Mouse (Mus musculus) bone marrow, adult 2 months (tissue): ENCODE measurements around the gene B3gnt6. TPM values are rescaled to one million over a fixed set of nuclear protein-coding genes. Genes with fewer than 3 reads are reported as not detected.

Source experiments
- H3K27ac ChIP-seq: fragments of 200-500 bp; 2 replicates; pipeline ENCODE4 v1.5.1; 2012; ENCODE audit warnings: low read depth, mild to moderate bottlenecking, control low read depth, inconsistent platforms, low read length; ENCODE audit not compliant: control insufficient read depth, poor library complexity, insufficient read depth
- H3K4me1 ChIP-seq: fragments of 200-500 bp; 2 replicates; pipeline ENCODE4 v1.6.1; 2011; ENCODE audit warnings: low read length; ENCODE audit not compliant: control insufficient read depth, insufficient read depth
- H3K4me3 ChIP-seq: fragments of 200-500 bp; replicated peaks from 2 replicates; pipeline ENCODE3; 2011; ENCODE audit warnings: mild to moderate bottlenecking, low read depth, low read length, control low read depth; ENCODE audit not compliant: control insufficient read depth
- CTCF ChIP-seq: fragments of 200-500 bp; IDR thresholded peaks from 2 replicates; pipeline ENCODE4 v1.5.1; 2011; ENCODE audit warnings: low read length, control low read depth; ENCODE audit not compliant: control insufficient read depth, insufficient read depth
- POLR2A ChIP-seq: fragments of 200-500 bp; IDR thresholded peaks from 2 replicates; pipeline ENCODE4 v1.6.1; 2011; ENCODE audit warnings: low read depth, mild to moderate bottlenecking, control low read depth, low read length, borderline replicate concordance; ENCODE audit not compliant: control insufficient read depth
- WGBS: fragments of 180-500 bp; shearing (Covaris S2); methylation state at CpG from one replicate; pipeline ENCODE4 v1.1.7; 2018; 5-methylcytosine and 5-hydroxymethylcytosine counted together
- polyA plus RNA-seq: library from polyadenylated mRNA; stranded (reverse); fragments of >200 nt; gene quantifications from 2 replicates; pipeline ENCODE4 v1.2.4, GENCODE M21; 2011; ENCODE audit warnings: low replicate concordance; ENCODE audit not compliant: missing spikeins, insufficient read depth, insufficient read length

The B3gnt6 gene
- polyA plus RNA-seq: 0.62 TPM in 1 of 2 replicates, not detected in the other

DNA sequence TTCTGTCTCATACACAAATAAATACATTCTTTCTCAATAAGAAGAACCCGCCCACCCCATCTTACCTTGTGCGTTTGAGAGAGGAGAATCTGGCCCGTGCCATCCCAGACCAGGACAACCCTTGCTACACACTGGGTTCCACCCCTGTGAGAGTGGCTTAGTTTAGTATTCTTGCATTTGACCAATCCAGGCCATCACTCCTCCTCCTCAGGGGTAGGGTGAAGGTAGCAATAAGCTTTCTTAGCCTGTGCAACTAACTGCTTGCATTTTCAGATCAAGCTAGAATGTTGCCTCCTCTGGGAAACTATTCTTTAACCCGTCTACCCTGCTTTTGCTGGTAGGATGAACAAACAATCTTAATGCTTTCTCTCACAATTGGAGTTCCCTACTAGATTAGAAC, at the start of gene B3gnt6:
Gene B3gnt6, minus strand, starts transcription at position 101 of the 400 bp plus-strand sequence.
- Histone ChIP-seq H3K4me3 (no peak within 1 kb of the TSS), H3K4me1 (peaks cover 1% of the 10 kb centered on the region; the same call in 1 of the 2 replicates), H3K27ac (no peak within 1 kb of the TSS)
- TF ChIP-seq CTCF (no peak), POLR2A (no peak)
- WGBS: 84% methylated on average over 4 of the region's 4 CpGs

GRCm38 (mm10) chr7:98236686-98237359, 37.5 kb upstream of the B3gnt6 start:
- TF ChIP-seq POLR2A (no peak), CTCF (no peak)
- no peak overlapping the region for H3K4me3 ChIP-seq
- whole genome bisulfite sequencing: 88% methylated on average over 3 of the region's 3 CpGs
- no peak overlapping the region for H3K27ac ChIP-seq
- H3K4me1 ChIP-seq: no peaks in the 10 kb centered on the region

DNA sequence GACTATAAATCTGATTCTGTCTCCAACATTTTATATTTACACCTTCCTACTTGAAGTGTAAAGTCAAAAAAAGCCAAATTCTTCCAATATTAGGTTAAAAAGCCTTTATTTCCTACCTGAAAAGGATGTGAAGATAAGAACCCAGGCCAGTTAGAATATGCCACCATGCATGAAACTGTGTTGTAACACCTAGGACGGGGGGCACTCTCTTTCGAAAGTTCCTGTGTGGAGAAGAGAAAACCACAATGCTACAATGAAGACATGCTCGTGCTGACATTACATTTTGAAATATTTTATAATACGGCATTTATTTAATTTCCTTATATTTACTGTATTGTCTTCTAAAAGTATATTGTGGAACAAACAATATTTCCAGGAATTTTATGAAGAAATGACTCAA, 24.5 kb upstream of the B3gnt6 start:
- 38% methylated on average over 4 of the region's 4 CpGs for WGBS
- Histone ChIP-seq H3K4me1 (no peaks in the 10 kb centered on the region; the same call in 1 of the 2 replicates), H3K4me3 (no peak overlapping the region), H3K27ac (no peak overlapping the region)
- no peak for TF ChIP-seq CTCF
- TF ChIP-seq POLR2A: no peak

- Histone ChIP-seq H3K27ac (no peak overlapping the region), H3K4me3 (no peak overlapping the region), H3K4me1 (no peaks in the 10 kb centered on the region; the same call in 1 of the 2 replicates)
- no peak for TF ChIP-seq CTCF
- no peak for TF ChIP-seq POLR2A
Observed at GRCm38 (mm10) chr7:98216713-98217112, 17.4 kb upstream of the B3gnt6 start.

DNA sequence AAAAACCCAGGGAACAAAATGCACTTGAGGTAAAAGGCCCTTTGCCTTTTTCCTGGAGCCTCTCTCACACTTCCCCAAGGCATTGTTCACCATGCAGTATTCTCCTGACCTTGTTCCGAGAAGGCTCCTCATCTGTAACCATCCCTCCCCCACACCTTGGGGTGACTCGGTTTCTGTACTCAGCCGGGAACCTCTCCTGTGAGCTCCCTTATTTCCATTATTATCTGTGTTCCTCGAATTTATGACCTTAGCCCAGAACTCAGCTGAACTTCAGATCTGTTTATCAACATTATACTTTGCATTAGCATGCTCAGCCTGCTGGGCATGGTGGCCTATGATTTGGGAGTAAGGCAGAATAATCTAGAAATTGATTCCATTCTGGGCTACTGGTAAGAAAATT, 3.7 kb upstream of the B3gnt6 start:
- TF ChIP-seq POLR2A (no peak), CTCF (no peak)
- H3K4me1 ChIP-seq: no peaks in the 10 kb centered on the region
- H3K4me3 ChIP-seq: no peak overlapping the region
- WGBS: 82% methylated on average over 4 of the region's 4 CpGs
- no peak overlapping the region for H3K27ac ChIP-seq

- Histone ChIP-seq H3K27ac (no peak overlapping the region), H3K4me3 (no peak overlapping the region), H3K4me1 (no peaks in the 10 kb centered on the region)
- WGBS: 80% methylated on average over 5 of the region's 5 CpGs
- TF ChIP-seq CTCF: no peak
- TF ChIP-seq POLR2A: no peak
Observed at GRCm38 (mm10) chr7:98201493-98202028, 2.3 kb upstream of the B3gnt6 start.

- H3K4me1 ChIP-seq: no peaks in the 10 kb centered on the region
- WGBS: 50% methylated on average over 3 of the region's 3 CpGs
- TF ChIP-seq POLR2A (no peak), CTCF (no peak)
- H3K4me3 ChIP-seq: no peak overlapping the region
- H3K27ac ChIP-seq: no peak overlapping the region
Observed at GRCm38 (mm10) chr7:98200396-98200795, 1.1 kb upstream of the B3gnt6 start.

DNA sequence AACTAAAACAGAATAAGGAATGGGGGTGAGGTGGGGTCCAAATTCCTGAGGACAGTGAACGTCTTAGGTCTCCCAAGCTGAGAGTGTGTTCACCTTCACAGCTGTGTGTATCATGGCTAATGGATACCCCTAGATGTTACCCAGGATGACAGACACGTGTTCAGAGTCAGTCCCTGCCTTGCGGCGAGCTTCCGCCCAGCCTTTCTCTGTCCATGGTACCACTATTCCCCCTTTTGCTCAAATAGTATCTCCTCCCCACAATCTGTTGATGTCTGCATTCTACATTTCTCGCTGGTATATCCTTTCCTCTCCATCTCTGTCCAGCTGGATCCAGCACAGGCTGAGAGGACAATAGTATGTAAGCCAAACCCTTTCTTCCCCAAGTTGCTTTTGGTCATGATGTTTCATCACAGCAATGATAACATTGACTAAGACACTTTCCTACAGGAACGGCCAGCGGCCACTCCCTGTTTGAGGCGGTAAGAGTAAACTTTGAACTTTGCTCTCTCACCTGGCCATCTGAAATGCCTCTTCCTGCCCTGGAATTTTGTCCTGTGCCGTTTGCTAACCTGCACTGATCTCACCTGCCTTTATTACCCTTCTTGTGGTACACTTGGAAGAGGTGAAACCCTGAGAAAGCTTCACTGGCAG, 4.0 kb downstream of the B3gnt6 start:
- no peak for TF ChIP-seq CTCF
- H3K4me1 ChIP-seq: peaks cover 5% of the 10 kb centered on the region
- no peak overlapping the region for H3K4me3 ChIP-seq
- no peak overlapping the region for H3K27ac ChIP-seq
- 37% methylated on average over 10 of the region's 10 CpGs for WGBS
